Mouse (Mus musculus): ENCODE measurements at regions not wholly inside any gene's neighbourhood (a gene's known extent, or its start where the extent isn't known, plus 50 kb on each side); places are given as distances from the start of the nearest gene placed in this dataset.

DNA sequence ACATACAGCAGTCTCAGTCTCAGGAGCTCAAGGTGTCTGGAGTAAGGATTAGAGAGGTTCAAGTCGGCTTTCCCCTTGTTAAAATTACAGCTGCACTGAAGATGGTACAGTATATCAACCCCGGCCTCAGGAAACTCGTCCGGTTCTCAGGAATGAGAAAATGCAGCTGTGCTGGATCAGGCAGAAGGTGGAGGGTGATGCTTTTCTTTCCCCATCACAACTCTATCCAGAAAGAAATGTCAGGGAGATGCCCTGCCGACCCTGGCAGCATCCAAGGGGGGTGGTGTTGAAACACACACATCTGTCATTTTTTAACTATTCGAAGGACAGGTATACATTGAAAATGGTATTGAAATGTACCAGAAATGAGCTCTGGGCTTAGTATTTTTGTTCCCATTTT, 704.7 kb downstream of the Inhba start:
- TF ChIP-seq EP300 (IDR thresholded peaks at IDR 0.05; ENCODE audit: insufficient read depth, low read depth, low read length) (no peak), CTCF (IDR thresholded peaks at IDR 0.05; ENCODE audit: low read depth, low read length) (no peak), POLR2A (IDR thresholded peaks at IDR 0.05; ENCODE audit: insufficient read depth, low read length) (no peak)
